Mouse (Mus musculus) heart, adult 8-10 months (tissue): Measurements from ENCODE around the gene Fbxl19. TPM values are rescaled to one million over a fixed set of nuclear protein-coding genes. Genes with fewer than 3 reads are reported as not detected.

Experiments used
- DNase-seq: peaks from one replicate; pipeline ENCODE4 v3.0.0; 2022; ENCODE audit warnings: low spot score
- microRNA-seq: library from miRNA; unstranded; fragments of <30 nt; microRNA quantifications from one replicate; pipeline ENCODE4 v1.2.0, GENCODE M21; 2022
- total RNA-seq, 4 experiments: library from RNA; stranded (reverse); gene quantifications; 2 replicates each; pipeline ENCODE4 v1.2.4; 2022

Fbxl19 gene
- total RNA-seq, 4 experiments from 2014 or later, result 1.9 to 4.9 (median 3.2) TPM

DNA sequence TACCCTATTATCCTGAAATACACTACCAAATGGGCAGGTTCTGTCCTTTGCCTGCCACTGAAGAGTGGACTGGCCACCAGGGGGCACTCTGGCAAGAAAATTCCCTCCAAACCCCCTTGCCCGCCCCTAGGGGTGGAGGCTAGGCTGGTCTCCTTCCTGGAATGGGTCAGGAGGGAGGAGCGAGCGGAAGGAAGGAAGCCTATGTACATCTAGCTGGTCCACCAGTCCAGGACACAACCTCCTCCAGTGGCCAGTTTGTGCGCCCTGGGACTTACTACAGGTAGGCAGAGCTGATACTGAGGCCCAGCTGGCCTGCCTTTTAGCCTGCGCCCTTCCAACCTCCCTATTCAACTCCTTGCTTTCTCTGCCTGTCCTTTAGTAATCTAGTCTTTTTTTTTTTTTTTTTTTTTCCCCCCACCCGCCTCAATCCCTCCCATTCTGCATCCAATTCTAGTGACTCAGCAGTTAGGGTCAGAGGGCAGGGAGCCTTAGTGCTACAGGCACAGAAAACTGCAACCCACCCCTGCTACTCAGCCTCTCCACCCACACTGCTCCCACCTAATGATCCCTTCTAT lies 56.2 kb downstream of the Fbxl19 start, which contains the start of gene Hsd3b7:
Gene Hsd3b7 (plus strand): TSS at position 170 of the 575 bp plus-strand sequence.
- DNase-seq, result peak; percentile 94

GRCm38 (mm10) chr7:127801010-127801621 lies 56.8 kb downstream of the Fbxl19 start:
- DNase-seq, result no peak

DNA sequence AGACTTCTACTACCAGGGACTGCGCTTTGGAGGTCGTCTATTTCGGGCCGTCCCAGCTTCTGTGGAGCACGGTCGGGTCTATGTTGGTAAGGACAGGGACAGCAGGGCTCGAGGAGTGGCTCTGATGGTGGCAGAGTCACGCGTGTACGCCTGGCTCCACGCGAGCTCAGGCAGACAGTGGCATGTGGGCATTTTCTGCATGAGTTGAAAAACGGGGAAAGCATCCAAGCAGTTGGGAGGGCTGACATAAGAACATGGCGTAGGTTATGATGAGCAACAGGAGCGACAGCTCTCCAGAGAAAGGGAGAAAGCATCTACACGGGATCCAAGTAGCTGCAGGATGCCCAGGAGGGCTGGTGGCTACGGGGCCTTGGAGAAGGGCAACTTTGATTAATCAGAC lies 58.0 kb downstream of the Fbxl19 start:
- no peak for DNase-seq

DNA sequence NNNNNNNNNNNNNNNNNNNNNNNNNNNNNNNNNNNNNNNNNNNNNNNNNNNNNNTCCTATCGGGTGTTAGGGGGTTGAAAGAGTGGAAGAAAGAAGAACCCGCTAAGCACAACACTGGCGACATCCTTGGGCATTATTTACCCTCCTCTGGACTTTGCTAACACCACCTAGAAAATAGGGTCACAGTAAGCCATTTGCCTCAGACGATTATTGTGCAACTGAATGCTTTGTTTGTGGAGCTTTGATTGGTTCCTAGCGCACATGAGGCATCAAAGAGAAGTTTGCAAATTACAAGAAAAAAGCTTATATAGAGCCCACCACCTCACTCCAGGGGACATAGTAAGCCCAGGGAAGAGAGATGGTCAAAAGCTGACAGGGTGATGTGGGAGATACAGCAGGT lies 64.5 kb downstream of the Fbxl19 start:
- DNase-seq, result no peak

DNA sequence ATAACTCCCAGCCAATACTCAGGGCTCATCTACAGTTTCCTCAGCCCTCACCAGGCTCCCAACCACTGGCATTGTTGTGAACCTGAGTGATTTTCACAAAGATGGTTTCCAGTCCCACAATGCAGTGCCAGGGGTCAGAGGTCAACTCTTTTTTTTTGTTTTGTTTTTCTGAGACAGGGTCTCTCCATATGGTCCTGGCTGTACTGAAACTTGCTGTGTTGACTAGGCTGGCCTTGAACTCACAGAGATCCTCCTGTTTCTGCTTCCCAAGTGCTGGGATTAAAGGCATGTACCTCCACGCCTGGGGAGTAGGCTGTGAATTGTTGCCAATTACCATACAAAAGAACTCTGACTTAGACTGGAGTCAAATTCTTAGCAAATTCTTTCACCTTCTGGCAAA lies 65.5 kb downstream of the Fbxl19 start:
- no peak for DNase-seq

DNA sequence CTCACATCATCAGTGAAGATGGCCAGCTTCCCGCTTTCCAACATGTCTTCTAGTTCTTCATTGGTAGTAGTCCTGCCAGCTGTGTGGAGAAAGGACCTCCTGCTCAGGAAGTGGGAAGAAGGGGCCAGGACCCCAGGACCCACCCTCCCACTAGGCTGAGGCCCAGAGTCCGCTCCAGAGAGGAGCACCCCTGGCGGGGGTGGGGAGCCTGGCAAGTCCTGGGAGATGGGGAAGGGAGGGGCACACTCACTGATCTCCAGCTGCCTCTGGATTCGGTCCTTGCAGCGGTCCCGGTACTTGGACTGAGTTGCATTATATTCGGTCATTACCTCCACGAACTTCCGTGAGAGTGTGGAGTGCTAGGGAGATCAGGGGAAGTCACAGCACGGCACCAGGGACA lies 66.3 kb downstream of the Fbxl19 start:
- DNase-seq, result no peak

DNA sequence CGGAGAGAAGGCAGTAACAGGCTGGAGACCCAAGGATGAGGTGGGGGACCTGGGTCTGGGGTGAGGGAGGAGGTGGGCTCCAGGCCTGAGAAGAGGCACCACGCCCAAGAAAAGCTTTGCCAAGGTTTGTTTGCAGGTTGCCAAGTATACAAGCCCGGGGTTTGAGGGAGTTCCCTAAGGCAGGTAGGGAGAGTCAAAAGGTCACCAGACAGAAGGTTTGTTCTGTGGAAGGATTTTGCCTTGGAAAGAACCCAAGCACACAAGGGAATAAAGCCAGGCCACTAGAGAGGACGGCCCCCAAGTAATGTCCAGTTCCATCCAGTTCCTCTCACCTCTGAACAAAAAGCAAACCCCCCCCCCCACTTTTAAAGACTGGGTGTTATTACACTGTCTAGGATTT lies 66.9 kb downstream of the Fbxl19 start:
- no peak for DNase-seq

- no peak for DNase-seq
Measured at GRCm38 (mm10) chr7:127812292-127812691, 67.9 kb downstream of the Fbxl19 start.

DNA sequence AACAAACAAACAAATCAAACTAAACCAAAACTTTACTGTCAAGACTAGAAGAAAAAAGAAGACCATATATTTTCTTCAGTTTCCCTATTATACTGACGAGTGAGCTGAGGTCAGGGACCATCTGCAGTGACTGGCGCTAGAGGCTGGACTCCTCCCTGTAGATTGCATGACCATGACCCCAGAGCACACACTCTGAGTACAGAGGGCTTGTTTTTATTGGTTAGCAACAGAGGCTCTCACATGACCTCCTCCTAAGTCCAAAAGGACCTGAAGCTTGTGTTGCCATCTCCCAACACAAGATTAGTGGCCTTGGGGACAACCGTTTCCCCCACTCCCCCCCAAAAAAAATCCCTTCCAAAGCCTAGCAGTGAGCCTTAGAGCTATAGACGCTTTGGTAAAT lies 69.5 kb downstream of the Fbxl19 start:
- DNase-seq, result peak; percentile 36

GRCm38 (mm10) chr7:127814241-127814921 lies 70.0 kb downstream of the Fbxl19 start:
- DNase-seq, result peak; percentile 86

GRCm38 (mm10) chr7:127815116-127815665 lies 70.8 kb downstream of the Fbxl19 start:
- no peak for DNase-seq

- peak; percentile 53 for DNase-seq
Measured at GRCm38 (mm10) chr7:127815954-127816821, 71.8 kb downstream of the Fbxl19 start.

DNA sequence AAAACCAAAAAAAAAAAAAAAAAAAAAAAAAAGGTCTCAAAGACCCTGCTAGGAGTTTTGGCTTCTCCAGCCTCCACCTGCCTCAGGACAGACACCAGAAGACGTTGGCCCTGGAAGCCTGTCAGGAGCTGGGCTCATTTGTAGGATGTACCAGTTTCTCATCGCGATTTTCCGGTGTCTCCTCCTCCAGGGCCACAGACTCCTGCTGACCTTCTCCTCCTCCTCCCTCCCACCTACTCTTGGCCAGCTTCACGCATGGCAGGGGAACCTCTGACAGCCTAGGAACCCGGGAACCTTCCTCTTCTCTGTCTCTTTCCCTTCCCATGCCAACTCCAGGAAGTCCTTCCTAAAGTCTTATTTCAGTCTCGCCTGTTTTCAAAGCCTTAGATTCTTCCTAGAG lies 72.7 kb downstream of the Fbxl19 start:
- no peak for DNase-seq

- no peak for DNase-seq
Measured at GRCm38 (mm10) chr7:127817776-127818175, 73.4 kb downstream of the Fbxl19 start.

Small RNA genes lying within 50 kb of the gene (microRNA-seq; reads per million reads assigned to microRNA genes)
- gene Mir762, result not detected

Other genes starting within 250 kb of the Fbxl19 start
- 10 to 100 TPM; 51.8 to 60.5 (median 55.2) TPM for gene Srcap, start 232.6 kb upstream of the Fbxl19 start, total RNA-seq
- 10 to 100 TPM in 2 of 4 experiments, 1 to 10 TPM in 2; 8.8 to 10.9 (median 10.2) TPM for gene Gm42715, start 225.0 kb upstream of the Fbxl19 start, total RNA-seq
- gene Tmem265, start 183.2 kb upstream of the Fbxl19 start, total RNA-seq, result not detected
- 10 to 100 TPM; 12.1 to 20.9 (median 17.3) TPM for gene Phkg2, start 171.2 kb upstream of the Fbxl19 start, total RNA-seq
- gene Ccdc189, start 155.9 kb upstream of the Fbxl19 start, total RNA-seq, result 10 to 100 TPM; 10.1 to 15.2 (median 14.4) TPM
- gene Rnf40, start 155.8 kb upstream of the Fbxl19 start, total RNA-seq, result 10 to 100 TPM; 38.1 to 42.6 (median 40.3) TPM
- 10 to 100 TPM; 19.9 to 23.4 (median 20.0) TPM for gene Zfp629, start 128.7 kb upstream of the Fbxl19 start, total RNA-seq
- gene Bcl7c, start 35.6 kb upstream of the Fbxl19 start, total RNA-seq, result 10 to 100 TPM; 37.6 to 44.6 (median 41.4) TPM
- 10 to 100 TPM in 3 of 4 experiments, 1 to 10 TPM in 1; 9.4 to 12.3 (median 10.2) TPM for gene Ctf1, start 31.8 kb upstream of the Fbxl19 start, total RNA-seq
- gene Ctf2, start 12.4 kb upstream of the Fbxl19 start, total RNA-seq, result not detected
- 10 to 100 TPM; 20.0 to 26.6 (median 24.7) TPM for gene Orai3, start 25.3 kb downstream of the Fbxl19 start, total RNA-seq
- 10 to 100 TPM; 15.4 to 23.1 (median 17.9) TPM for gene Setd1a, start 32.1 kb downstream of the Fbxl19 start, total RNA-seq
- 1 to 10 TPM; 1.9 to 3.3 (median 2.7) TPM for gene Gm49388, start 41.1 kb downstream of the Fbxl19 start, total RNA-seq
- 10 to 100 TPM; 11.8 to 14.5 (median 12.7) TPM for gene Hsd3b7, start 56.1 kb downstream of the Fbxl19 start, total RNA-seq
- gene Stx4a, start 79.8 kb downstream of the Fbxl19 start, total RNA-seq, result 10 to 100 TPM; 61.9 to 68.0 (median 66.0) TPM
- gene Stx1b, start 80.0 kb downstream of the Fbxl19 start, total RNA-seq, result under 1 TPM; 0.27 to 0.66 (median 0.51) TPM
- gene Zfp646, start 131.7 kb downstream of the Fbxl19 start, total RNA-seq, result 10 to 100 TPM; 16.1 to 19.5 (median 17.9) TPM
- 1 to 10 TPM; 3.8 to 4.7 (median 4.3) TPM for gene Zfp668, start 132.3 kb downstream of the Fbxl19 start, total RNA-seq
- 1 to 10 TPM in 1 of 4 experiments, under 1 TPM in 3; 0.29 to 1.6 (median 0.74) TPM for gene Prss53, start 146.4 kb downstream of the Fbxl19 start, total RNA-seq
- under 1 TPM in 1 of 4 experiments, not detected in 3; 0.34 TPM for gene Gm21974, start 150.9 kb downstream of the Fbxl19 start, total RNA-seq
- 10 to 100 TPM; 14.2 to 19.1 (median 17.3) TPM for gene Vkorc1, start 151.1 kb downstream of the Fbxl19 start, total RNA-seq
- 100 to 1,000 TPM; 119 to 144 (median 142) TPM for gene Bckdk, start 159.5 kb downstream of the Fbxl19 start, total RNA-seq
- gene Kat8, start 168.0 kb downstream of the Fbxl19 start, total RNA-seq, result 10 to 100 TPM; 13.6 to 16.8 (median 15.3) TPM
- gene Prss8, start 185.6 kb downstream of the Fbxl19 start, total RNA-seq, result not detected
- 10 to 100 TPM in 1 of 4 experiments, 1 to 10 TPM in 3; 8.7 to 10.4 (median 8.9) TPM for gene Prss36, start 202.2 kb downstream of the Fbxl19 start, total RNA-seq
- gene Fus, start 222.9 kb downstream of the Fbxl19 start, total RNA-seq, result 100 to 1,000 TPM; 129 to 232 (median 187) TPM
- 10 to 100 TPM in 1 of 4 experiments, 1 to 10 TPM in 3; 5.4 to 11.0 (median 7.9) TPM for gene Pycard, start 249.3 kb downstream of the Fbxl19 start, total RNA-seq